Mouse (Mus musculus): ENCODE data around the gene Eps8. TPM values are rescaled to one million over a fixed set of nuclear protein-coding genes. Genes with fewer than 3 reads are reported as not detected.
A peak's percentile ranks its signal among the peaks of the same experiment; 100 is the strongest.

Gene Eps8
- polyA plus RNA-seq, 1 experiment from 2014 or later = 16.2 TPM

DNA sequence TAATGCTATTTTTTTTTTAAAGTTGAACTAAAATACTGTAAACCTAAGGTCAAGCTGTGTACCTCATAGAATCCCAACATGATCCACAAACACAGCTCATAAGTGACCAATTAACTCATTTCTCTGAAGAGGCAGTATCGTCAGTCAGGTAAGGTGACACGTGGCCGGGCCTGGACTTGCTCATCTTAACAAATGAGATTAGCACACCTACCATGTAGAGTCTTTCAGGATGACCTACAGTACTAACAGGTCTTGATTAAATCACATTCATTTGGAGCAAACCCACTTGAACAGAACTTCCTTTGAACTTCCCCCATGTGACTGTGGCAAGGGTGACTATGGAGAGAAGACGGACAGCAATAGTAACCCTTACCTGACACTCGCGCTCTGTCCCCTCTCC, 66.8 kb downstream of the Eps8 start:
- no peak for ATAC-seq (ENCODE audit: insufficient number of reproducible peaks, low FRiP score)
- H3K9ac ChIP-seq = no peak overlapping the region
- H3K4me1 ChIP-seq (replicated peaks) = no peaks in the 10 kb centered on the region
- H3K9me3 ChIP-seq (replicated peaks) = no peaks in the 10 kb centered on the region
- H3K4me2 ChIP-seq = no peak overlapping the region
- no peak overlapping the region for H3K4me3 ChIP-seq
- WGBS = 75% methylated on average over 6 of the region's 6 CpGs
- no peak overlapping the region for H3K27ac ChIP-seq (ENCODE audit: poor library complexity, severe bottlenecking)
- H3K36me3 ChIP-seq = no peaks in the 10 kb centered on the region
- H3K27me3 ChIP-seq (replicated peaks) = no peaks in the 10 kb centered on the region

DNA sequence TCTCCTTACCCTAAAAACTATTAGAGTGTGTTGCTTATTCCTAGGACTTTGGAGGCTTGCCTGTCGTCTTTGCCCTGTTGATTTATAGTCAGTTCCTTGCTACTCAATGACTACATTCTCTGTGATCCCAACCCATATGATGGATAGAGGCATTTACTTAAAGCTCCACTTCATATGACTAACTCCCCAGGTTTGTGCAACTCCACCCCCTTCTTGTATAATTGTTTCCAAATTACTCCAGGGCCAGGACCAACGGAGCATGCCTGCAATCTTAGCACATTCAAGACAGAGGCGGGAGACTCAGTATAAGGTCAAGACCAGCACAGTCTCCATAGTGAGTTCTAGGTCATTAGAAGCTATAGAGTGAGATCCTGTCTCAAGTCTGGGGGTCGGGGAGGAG, 69.4 kb downstream of the Eps8 start:
- Histone ChIP-seq H3K27me3 (replicated peaks) (no peaks in the 10 kb centered on the region), H3K9me3 (replicated peaks) (no peaks in the 10 kb centered on the region), H3K9ac (no peak overlapping the region), H3K27ac (ENCODE audit: poor library complexity, severe bottlenecking) (no peak overlapping the region), H3K4me3 (no peak overlapping the region), H3K4me1 (replicated peaks) (0 out of 2 replicates have a peak, but pooled peaks cover 6% of the 10 kb centered on the region), H3K4me2 (no peak overlapping the region), H3K36me3 (no peaks in the 10 kb centered on the region)
- ATAC-seq (ENCODE audit: insufficient number of reproducible peaks, low FRiP score) = no peak
- 79% methylated on average over 4 of the region's 4 CpGs for WGBS

DNA sequence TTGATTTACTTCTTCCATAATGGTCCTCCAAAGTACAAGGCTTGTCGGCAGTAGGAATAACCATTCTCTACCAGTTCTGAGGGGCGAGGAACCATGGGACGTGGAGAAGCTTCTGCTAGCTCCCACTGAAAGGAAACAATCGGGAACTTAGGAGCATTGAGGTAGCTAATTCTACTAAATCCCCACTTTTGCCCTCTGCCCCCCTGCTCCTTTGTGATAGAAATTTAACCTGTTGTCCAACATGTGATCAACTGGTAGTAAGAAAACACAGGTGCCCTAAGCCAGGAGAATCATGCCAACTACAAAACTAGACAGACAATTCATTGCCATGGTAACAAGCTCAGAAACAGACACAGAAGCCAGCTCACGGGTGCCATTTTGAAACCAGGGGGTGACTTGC, 71.6 kb downstream of the Eps8 start:
- Histone ChIP-seq H3K4me2 (no peak overlapping the region), H3K9ac (no peak overlapping the region), H3K4me1 (replicated peaks) (0 out of 2 replicates have a peak, but pooled peaks cover 6% of the 10 kb centered on the region), H3K4me3 (no peak overlapping the region), H3K9me3 (replicated peaks) (no peaks in the 10 kb centered on the region), H3K27me3 (replicated peaks) (no peaks in the 10 kb centered on the region), H3K36me3 (no peaks in the 10 kb centered on the region), H3K27ac (ENCODE audit: poor library complexity, severe bottlenecking) (no peak overlapping the region)
- no peak for ATAC-seq (ENCODE audit: insufficient number of reproducible peaks, low FRiP score)
- 84% methylated on average over 5 of the region's 5 CpGs for WGBS

DNA sequence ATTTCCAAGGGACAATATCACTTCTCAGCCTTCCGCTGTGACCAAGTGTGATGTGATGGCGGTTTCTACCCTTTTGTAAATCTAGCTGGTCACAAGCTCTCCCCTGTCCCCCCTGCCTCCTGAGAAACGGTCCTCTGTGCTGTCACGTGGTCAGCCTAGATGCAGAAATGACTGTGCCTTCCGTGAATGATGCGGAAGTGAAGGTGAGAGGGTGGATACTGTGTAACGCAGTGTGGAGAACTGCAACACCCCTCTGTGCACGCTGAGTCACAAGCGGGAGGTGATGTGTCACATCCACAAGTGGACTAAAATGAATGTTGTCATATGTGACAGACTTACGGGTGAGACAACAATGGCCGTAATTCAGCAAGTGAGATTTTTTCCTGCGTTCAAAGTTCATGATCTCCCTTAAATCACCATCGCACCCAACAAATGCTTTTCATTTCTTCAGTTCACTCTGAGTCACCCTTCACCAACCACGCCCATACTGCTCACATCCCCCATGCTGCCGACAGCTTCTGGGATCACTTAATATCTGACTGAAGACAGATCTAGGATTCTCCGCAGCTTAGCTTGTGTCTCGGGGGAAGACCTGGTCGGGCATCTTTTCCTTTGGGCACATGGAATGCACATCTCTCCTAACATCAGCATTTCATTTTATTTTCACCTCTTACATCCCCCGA, 72.3 kb downstream of the Eps8 start:
- no peak overlapping the region for H3K9ac ChIP-seq
- no peak overlapping the region for H3K27ac ChIP-seq (ENCODE audit: poor library complexity, severe bottlenecking)
- 72% methylated on average over 19 of the region's 19 CpGs for WGBS

DNA sequence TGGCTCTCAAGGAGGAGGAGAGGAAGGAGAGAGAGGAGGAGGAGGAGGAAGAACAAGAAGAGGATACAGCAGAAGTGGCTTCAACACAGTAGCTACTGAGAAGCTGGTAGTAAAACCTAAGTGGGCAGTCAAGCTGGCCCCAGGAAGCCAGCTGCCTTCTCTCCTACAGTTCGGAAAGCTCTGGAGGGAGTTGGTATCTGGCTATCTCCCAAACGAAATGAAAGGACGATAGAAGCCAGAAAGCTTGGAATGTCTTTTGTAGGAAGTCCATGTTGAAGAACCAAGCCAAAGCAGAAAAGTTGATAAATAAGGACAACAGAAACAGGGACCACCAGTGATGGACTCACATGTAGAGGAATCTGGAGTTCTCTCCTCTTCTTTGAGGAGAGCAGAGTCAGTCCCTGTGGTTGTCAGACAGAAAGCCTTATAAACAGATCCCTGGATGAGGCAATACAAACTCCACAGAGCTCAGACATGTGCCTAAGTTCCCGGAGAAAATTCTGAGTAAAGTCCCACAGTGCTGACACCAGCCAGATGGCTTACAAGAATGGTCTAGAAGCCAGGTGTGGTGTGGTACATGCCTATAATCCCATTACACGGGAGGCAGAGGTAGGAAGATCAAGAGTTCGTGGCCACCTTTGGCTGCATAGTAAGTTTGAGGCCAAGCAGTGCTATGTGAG, 73.2 kb downstream of the Eps8 start:
- no peak overlapping the region for H3K4me3 ChIP-seq
- no peak overlapping the region for H3K9ac ChIP-seq
- no peak overlapping the region for H3K27ac ChIP-seq (ENCODE audit: poor library complexity, severe bottlenecking)
- H3K27me3 ChIP-seq (replicated peaks) = no peaks in the 10 kb centered on the region
- H3K9me3 ChIP-seq (replicated peaks) = no peaks in the 10 kb centered on the region
- ATAC-seq (ENCODE audit: insufficient number of reproducible peaks, low FRiP score) = no peak
- peaks cover 16% of the 10 kb centered on the region for H3K4me1 ChIP-seq (replicated peaks)
- H3K4me2 ChIP-seq = no peak overlapping the region
- no peaks in the 10 kb centered on the region for H3K36me3 ChIP-seq
- WGBS = 61% methylated on average over 6 of the region's 6 CpGs

More for the DNA sequence above, 72.3 kb downstream of the Eps8 start:
- H3K4me2 ChIP-seq = no peak overlapping the region
- no peak for ATAC-seq (ENCODE audit: insufficient number of reproducible peaks, low FRiP score)
- H3K27me3 ChIP-seq (replicated peaks) = no peaks in the 10 kb centered on the region
- H3K36me3 ChIP-seq = no peaks in the 10 kb centered on the region
- no peak overlapping the region for H3K4me3 ChIP-seq
- H3K4me1 ChIP-seq (replicated peaks) = peaks cover 8% of the 10 kb centered on the region; the same call in 1 of the 2 replicates
- no peaks in the 10 kb centered on the region for H3K9me3 ChIP-seq (replicated peaks)

DNA sequence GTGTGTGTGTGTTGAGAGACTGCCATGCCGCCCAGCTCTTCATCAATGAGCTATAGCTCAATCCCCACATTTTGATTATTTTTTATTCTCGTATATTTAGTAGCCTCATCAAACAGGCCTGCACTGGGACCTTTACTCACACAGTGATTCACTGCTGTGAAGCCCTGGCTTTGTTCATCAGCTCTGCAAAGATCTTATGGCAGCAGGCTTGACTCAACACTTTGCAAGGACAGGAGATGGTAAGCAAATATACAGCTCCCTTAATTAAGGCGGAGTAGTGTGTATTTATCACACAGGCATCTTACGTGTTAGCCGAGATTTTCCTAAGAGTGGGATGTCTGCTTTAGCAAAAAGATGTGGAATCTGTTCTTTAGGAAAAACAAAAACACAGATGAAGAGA, 74.2 kb downstream of the Eps8 start:
- 87% methylated on average over 5 of the region's 5 CpGs for WGBS
- Histone ChIP-seq H3K4me2 (no peak overlapping the region), H3K9me3 (replicated peaks) (no peaks in the 10 kb centered on the region), H3K27ac (ENCODE audit: poor library complexity, severe bottlenecking) (no peak overlapping the region), H3K36me3 (no peaks in the 10 kb centered on the region), H3K9ac (no peak overlapping the region), H3K4me3 (no peak overlapping the region), H3K4me1 (replicated peaks) (peaks cover 16% of the 10 kb centered on the region), H3K27me3 (replicated peaks) (no peaks in the 10 kb centered on the region)
- no peak for ATAC-seq (ENCODE audit: insufficient number of reproducible peaks, low FRiP score)

DNA sequence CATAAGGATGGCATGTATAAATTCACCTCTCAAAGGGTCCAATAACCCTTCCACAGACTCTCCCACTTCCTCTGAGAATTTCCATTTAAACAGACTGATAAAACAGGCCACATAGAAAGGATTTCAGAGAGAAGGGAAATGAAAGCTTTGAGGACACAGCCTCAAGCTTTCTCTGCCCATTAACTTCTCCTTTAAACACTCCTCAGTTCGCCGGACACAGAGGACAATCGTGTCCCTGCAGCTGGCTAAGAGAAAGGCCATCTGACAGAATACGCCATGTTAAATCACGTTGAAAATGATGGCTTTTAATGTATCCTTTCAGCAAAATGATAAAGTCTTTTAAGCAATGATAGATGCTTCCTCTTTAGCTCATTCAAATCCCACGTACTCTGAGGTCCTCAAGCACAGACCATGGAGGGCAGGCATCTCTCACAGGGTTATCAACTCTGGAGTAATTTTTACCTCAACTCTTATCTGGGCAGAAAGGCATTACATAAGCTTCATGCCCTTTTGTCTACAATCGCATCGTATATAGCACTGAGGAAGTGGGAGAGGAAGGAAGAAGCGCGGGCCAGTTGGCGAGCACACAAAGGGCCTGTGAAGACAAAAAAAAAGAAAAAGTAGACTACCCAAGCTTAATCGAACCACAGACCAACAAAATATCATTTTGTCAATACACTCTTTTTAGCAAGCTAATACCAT, 77.9 kb downstream of the Eps8 start:
- Histone ChIP-seq H3K9me3 (replicated peaks) (no peaks in the 10 kb centered on the region), H3K27me3 (replicated peaks) (no peaks in the 10 kb centered on the region), H3K27ac (ENCODE audit: poor library complexity, severe bottlenecking) (no peak overlapping the region), H3K9ac (no peak overlapping the region), H3K4me1 (replicated peaks) (peaks cover 17% of the 10 kb centered on the region), H3K36me3 (no peaks in the 10 kb centered on the region), H3K4me2 (no peak overlapping the region), H3K4me3 (no peak overlapping the region)
- 0 out of 2 replicates have a peak, but pooled peaks have one; percentile 51 for ATAC-seq (ENCODE audit: insufficient number of reproducible peaks, low FRiP score)
- WGBS = 40% methylated on average over 12 of the region's 12 CpGs

DNA sequence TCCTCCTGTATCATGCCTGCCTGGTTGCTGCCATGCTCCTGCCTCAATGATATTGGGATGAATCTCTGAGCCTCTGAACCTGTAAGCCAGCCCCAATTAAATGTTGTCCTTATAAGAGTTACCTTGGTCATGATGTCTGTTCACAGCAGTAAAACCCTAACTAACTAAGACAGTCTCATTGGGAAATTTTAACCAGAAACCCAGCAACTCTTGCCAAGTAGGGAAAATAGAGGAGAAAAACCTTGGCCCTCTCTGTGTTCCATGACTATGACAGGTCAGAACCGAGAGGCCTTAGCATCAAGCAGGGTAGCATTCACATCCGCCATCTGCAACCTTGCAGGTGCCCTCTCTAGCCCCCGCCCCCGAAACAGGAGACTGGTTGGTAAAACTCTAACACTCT, 78.6 kb downstream of the Eps8 start:
- H3K4me2 ChIP-seq = no peak overlapping the region
- H3K9me3 ChIP-seq (replicated peaks) = no peaks in the 10 kb centered on the region
- H3K4me1 ChIP-seq (replicated peaks) = peaks cover 14% of the 10 kb centered on the region
- no peak overlapping the region for H3K27ac ChIP-seq (ENCODE audit: poor library complexity, severe bottlenecking)
- H3K9ac ChIP-seq = no peak overlapping the region
- no peak overlapping the region for H3K4me3 ChIP-seq
- WGBS = 93% methylated on average over 4 of the region's 4 CpGs
- H3K36me3 ChIP-seq = no peaks in the 10 kb centered on the region
- no peak for ATAC-seq (ENCODE audit: insufficient number of reproducible peaks, low FRiP score)
- no peaks in the 10 kb centered on the region for H3K27me3 ChIP-seq (replicated peaks)

DNA sequence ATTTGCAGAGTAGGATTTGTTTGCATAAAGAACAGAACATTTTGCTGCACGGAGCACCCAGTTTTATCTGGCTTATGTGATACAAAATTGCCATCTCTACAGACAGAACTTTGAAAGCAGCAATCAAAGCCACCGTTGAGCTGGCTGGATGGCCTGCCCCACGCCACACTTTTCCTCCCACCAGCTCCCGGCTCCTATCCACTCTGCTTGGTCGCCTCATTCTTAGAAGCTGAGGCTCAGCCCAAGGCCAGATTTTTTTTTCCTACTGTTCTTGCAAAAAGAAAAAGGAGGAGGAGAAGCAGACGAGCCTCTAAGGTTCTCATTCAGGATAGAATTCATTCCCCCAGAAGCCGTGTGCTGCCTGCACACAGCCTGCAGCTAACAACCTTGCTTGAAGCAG, 80.8 kb downstream of the Eps8 start:
- Histone ChIP-seq H3K36me3 (no peaks in the 10 kb centered on the region), H3K9me3 (replicated peaks) (no peaks in the 10 kb centered on the region), H3K4me1 (replicated peaks) (peaks cover 17% of the 10 kb centered on the region), H3K4me3 (no peak overlapping the region), H3K27me3 (replicated peaks) (no peaks in the 10 kb centered on the region), H3K4me2 (no peak overlapping the region), H3K9ac (no peak overlapping the region), H3K27ac (ENCODE audit: poor library complexity, severe bottlenecking) (no peak overlapping the region)
- WGBS = 62% methylated on average over 7 of the region's 7 CpGs
- no peak for ATAC-seq (ENCODE audit: insufficient number of reproducible peaks, low FRiP score)

DNA sequence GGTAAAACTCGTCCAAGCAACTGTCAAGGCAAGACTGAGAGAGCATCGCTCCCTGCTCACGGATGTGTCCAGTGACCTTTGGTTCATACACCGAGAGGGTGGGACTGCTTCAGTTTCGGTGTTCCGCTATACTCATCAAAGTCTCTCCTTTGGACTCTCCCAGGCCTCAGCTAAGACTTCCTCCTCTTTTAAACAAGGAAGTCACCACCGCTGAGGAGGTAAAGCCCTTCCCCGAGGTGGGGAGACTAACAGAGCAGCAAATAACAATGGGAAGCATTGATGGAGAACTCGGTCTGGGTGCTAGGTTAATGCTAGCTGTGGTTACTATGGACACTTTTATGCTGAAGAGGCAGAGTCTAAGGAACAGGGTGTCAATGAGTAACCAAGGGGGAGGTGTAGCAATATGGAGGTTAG, 84.0 kb downstream of the Eps8 start:
- Histone ChIP-seq H3K27ac (ENCODE audit: poor library complexity, severe bottlenecking) (no peak overlapping the region), H3K4me3 (no peak overlapping the region), H3K9ac (no peak overlapping the region), H3K27me3 (replicated peaks) (no peaks in the 10 kb centered on the region), H3K4me1 (replicated peaks) (peaks cover 7% of the 10 kb centered on the region), H3K4me2 (no peak overlapping the region), H3K36me3 (no peaks in the 10 kb centered on the region), H3K9me3 (replicated peaks) (0 out of 2 replicates have a peak, but pooled peaks cover 2% of the 10 kb centered on the region)
- 78% methylated on average over 9 of the region's 9 CpGs for WGBS
- ATAC-seq (ENCODE audit: insufficient number of reproducible peaks, low FRiP score) = no peak

DNA sequence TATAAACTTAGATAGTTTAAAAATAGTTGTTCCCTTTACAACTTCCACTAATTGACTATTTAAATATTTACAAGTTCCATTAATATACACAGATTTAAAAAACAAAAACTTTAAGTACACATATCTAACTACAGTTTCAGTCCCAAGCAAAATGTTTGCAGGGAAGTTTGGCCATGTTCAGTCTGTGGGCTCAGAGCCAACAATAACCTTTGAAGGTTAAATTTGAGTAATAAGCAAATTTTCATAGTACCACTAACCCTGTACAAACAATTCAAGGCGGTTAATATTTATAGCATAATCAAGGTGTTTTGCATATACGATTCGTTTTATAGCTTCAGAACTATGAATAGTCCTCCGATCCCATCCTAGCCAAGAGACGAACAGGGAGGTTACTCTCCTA, 84.7 kb downstream of the Eps8 start:
- H3K27ac ChIP-seq (ENCODE audit: poor library complexity, severe bottlenecking) = no peak overlapping the region
- H3K27me3 ChIP-seq (replicated peaks) = no peaks in the 10 kb centered on the region
- no peaks in the 10 kb centered on the region for H3K36me3 ChIP-seq
- no peak overlapping the region for H3K9ac ChIP-seq
- H3K4me1 ChIP-seq (replicated peaks) = peaks cover 7% of the 10 kb centered on the region
- ATAC-seq (ENCODE audit: insufficient number of reproducible peaks, low FRiP score) = no peak
- no peak overlapping the region for H3K4me2 ChIP-seq
- 0 out of 2 replicates have a peak, but pooled peaks cover 2% of the 10 kb centered on the region for H3K9me3 ChIP-seq (replicated peaks)
- 89% methylated on average over 5 of the region's 5 CpGs for WGBS
- no peak overlapping the region for H3K4me3 ChIP-seq

Data from heart, embryonic 12.5 days (tissue).